Mouse (Mus musculus): ENCODE results near the gene Nudt8.
"Not testable (repeated sequence)": the region's sequence is repeated elsewhere in the genome, so short reads cannot be mapped to it uniquely, and the experiment has no call there.

Nudt8 gene

DNA sequence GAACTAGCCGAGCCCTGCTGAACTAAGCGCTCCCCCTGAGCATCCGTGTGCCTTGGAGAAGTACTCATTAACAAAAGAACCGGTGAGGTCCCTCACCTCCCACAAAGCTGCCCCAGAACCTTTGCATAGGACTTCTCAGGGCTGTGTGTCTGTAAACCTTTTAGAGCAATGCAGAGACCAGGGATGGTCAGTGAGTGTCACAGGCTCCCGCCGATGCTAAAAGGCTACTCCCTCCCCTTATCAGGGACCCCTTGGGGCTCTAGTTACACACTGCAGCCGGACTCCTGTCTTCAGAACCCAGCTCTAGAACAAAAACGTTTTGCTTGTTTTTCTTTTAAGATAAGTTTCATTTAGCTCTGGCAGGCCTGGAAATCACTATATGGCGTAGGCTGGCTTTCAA, 12.7 kb downstream of the Nudt8 start:
- DNase-seq (ENCODE audit: low spot score in 2 of 2) = no peak

GRCm38 (mm10) chr19:4014802-4015201, 14.4 kb downstream of the Nudt8 start:
- no peak for DNase-seq (ENCODE audit: low spot score in 2 of 2)

DNA sequence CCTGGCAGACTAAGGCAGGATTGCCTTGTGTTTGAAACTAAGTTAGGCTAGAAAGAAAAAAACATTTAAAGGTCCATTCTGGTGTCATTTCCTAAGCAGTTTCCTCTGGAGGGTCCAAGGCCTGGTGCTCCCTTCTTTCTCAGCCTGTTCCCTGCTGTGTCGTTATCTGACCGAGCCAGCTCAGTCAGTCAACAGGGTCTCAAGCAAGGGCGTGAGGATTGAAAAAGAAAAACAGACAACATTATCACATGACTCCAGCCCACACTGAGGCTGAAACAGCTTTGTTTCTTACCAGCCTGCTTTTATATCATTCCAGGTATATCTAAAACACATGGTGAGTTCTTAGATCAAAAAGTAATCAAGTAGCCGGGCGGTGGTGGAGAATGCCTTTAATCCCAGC, 15.3 kb downstream of the Nudt8 start:
- no peak for DNase-seq (ENCODE audit: low spot score in 2 of 2)

DNA sequence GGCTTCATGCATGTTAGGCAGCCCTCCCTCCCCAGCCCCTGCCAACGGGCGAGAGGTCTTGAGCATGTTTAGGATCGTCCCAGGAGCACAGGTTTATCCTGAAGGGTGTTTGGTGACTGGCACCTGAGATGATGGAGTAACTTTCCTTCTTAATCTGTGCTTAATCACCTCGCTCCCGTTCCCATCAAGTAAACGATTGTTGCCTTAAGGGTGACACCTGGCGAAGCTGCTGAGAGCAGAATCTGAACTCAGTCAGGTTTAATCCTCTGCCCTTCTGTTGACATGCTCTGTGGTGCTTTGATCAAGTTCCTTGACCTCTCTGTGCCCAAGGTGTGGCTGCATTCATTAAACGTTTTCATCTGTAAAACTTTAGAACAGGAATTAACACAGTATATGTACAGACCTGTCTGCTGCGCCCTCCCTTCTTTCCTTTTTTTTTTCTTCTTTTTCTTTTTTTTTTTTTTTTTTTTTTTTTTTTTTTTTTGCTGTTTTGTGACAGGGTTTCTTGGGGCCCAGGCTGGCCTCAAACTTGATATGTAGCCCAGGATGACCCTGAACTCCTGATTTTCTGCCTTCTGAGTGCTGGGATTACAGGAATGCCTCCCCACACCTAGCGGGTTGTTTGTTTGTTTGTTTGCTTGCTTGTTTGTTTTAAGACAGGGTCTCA, 17.7 kb downstream of the Nudt8 start:
- DNase-seq (ENCODE audit: low spot score in 2 of 2) = no peak

DNA sequence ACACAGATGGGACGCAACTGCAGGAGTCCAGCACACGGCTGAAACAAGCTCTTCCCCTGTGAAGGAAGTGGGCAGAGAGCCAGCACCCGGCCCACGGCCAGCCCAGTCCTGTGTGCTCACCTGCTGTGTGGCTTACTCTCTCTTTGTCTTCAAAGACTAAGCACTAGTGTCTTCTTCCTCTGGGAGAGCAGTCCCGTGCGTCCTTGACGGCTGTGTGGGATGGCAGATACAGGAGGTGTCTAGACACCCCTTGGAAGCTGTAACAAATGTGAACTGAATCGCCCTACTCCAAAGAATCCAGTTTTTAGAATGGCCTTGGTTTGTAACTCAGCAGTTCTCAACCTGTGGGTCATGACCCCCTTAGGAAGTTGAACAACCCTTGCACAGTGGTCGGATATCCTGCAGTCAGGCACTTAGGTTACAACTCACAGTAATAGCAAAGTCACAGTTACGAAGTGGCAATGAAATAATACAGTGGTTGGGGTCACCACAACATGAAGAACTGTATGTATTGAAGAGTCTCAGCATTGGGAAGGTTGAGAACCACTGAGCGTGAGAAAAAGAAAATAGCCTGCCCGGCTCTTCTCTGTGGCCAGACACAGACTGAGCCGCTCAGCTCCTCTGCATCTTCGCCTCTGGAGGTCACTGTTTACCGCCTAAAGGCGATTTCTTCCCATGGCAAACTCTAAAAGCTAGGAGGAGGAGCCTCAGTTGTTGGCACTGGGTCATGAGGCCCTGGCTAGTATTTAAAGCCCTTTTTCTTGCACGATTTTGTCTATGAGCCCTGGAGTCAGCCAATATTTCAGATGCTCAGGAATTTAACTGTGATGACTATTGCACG, 18.6 kb downstream of the Nudt8 start:
- DNase-seq (ENCODE audit: low spot score in 2 of 2) = peak in 1 of 2 experiments; percentile 57

DNA sequence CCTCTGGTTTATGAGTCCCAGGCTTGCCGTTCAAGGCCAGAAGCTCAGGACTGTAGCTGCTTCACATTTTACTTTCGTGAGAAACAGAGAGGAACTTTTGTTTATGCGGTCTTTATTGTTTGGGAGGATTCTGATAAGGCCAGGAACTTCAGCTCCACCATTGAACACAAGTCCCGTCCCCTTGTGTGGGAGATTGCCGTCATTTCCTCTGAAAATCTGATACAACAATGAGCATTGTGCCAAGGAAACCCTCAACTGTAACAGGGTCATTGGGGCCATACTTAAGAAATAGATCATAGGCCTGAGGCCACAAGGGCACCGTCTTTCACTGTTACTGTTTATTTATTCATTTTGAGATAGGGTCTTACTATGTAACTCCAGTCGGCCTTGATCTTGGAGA, 22.8 kb downstream of the Nudt8 start:
- DNase-seq (ENCODE audit: low spot score in 2 of 2) = no peak

- no peak for DNase-seq (ENCODE audit: low spot score in 2 of 2)
These were observed 27.2 kb downstream of the Nudt8 start for GRCm38 (mm10) chr19:4027576-4027975.

- DNase-seq (ENCODE audit: low spot score in 2 of 2) = no peak
These were observed 32.3 kb downstream of the Nudt8 start for GRCm38 (mm10) chr19:4032668-4033067.

- DNase-seq (ENCODE audit: low spot score in 2 of 2) = no peak
These were observed 32.9 kb downstream of the Nudt8 start for GRCm38 (mm10) chr19:4033298-4033697.

DNA sequence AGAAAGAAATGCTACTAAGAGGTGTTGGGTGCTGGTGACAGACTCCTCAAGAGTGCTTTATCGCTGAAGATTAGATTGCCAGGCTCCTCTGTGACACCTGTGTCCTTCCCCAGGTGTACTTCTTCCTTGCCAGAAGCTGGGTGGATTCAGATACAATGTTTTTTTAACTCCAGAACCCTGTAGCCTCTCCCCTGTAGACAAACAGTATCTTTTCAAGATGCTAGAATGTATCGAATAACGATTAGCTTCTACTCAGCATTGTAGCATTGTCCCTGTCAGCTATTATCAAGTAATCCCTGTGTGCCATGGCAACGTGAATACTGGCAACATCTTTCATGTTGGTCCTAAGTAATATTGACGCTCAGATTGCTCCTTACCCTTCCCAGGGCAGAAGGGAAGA, 33.4 kb downstream of the Nudt8 start:
- no peak for DNase-seq (ENCODE audit: low spot score in 2 of 2)

DNA sequence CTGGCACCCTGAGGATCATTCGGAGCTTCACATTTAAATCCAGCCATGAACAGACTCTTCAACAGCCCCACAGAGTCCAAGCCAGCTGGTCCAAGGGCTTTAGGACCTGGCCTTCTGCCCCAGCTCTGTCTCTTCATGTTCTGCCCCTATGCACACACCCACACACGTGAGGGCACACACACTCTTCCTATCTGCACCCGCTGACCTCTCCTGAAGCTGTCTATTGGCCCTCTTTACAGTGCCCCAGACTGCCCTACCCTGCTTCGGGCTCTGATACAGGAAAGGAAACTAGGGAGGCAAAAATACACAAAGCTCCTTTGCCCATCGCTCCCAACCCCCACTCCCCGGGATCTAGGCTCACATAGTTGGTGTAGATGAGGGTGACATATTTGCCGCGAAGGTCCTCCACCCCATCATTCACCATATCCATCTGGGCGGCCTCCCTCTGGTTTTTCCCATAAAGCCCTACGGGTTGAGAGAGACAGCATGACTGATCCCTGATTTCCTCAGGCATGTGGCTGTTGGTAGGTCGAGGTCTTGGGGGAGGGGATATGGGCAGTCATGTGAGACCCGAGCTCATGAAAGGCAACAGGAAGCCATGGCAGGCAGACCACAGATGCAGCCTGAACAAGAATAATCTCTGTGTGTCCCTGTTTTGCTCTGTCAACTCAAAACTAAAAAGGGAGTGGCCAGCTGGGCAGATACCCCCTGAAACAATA, 36.1 kb downstream of the Nudt8 start:
- DNase-seq (ENCODE audit: low spot score in 2 of 2) = no peak

- not testable (repeated sequence) for DNase-seq (ENCODE audit: low spot score in 2 of 2)
These were observed 36.9 kb downstream of the Nudt8 start for GRCm38 (mm10) chr19:4037154-4037787.

- DNase-seq (ENCODE audit: low spot score in 2 of 2) = peak; percentile 81 to 85
These were observed 37.4 kb downstream of the Nudt8 start, which contains the start of gene Gstp1 for GRCm38 (mm10) chr19:4037788-4038232. TSS of gene Gstp1 (minus strand) at chr19:4037985.

- not testable (repeated sequence) for DNase-seq (ENCODE audit: low spot score in 2 of 2)
These were observed 40.6 kb downstream of the Nudt8 start for GRCm38 (mm10) chr19:4040941-4041340.

GRCm38 (mm10) chr19:4041500-4041899, 41.1 kb downstream of the Nudt8 start:
- DNase-seq (ENCODE audit: low spot score in 2 of 2) = not testable (repeated sequence)

DNA sequence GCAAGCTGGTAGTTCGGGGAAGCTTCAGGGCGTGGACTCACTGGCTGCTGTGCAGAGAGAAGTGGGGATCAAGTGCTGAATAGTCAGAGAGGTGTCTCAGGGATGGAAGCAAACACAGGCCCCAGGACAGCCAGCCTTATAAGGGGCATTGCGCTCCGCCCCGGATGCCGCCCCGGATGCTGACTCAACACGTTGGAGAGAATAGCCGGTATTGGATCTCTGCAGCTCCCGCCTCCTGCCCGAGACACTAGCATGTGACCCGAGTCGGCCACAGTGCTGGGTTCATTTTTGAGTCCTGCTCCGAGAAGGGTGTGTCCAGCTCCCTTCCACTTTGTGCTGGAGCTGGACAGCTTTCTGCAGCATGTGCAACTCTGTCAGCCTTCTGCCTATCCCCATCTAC, 41.7 kb downstream of the Nudt8 start:
- no peak for DNase-seq (ENCODE audit: low spot score in 2 of 2)

DNA sequence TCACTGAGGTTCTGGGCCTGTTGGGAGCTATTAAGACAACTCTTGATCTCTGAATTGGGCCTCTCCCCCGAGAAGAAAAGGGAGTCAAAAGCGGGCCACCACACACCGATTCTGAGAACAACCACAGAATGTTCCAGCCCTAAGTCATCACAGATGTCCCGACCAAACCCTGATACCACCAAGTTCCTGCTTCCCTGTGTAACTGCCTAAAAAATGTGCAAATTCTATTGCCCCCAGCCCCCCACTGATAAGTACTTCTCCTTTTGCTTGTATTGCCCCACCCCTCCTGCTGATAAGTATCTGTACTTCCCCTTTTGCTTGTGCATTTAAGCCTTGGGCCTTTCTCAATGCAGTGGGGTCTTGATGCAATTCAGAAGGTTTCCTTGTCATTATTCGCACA, 43.7 kb downstream of the Nudt8 start:
- not testable (repeated sequence) for DNase-seq (ENCODE audit: low spot score in 2 of 2)

GRCm38 (mm10) chr19:4045966-4046865, 45.8 kb downstream of the Nudt8 start, which contains the start of gene Gstp2:
TSS of gene Gstp2 (minus strand) at chr19:4046023.
- no peak for DNase-seq (ENCODE audit: low spot score in 2 of 2)

- DNase-seq (ENCODE audit: low spot score in 2 of 2) = no peak
These were observed 46.5 kb downstream of the Nudt8 start for GRCm38 (mm10) chr19:4046866-4047254.

- DNase-seq (ENCODE audit: low spot score in 2 of 2) = peak; percentile 58 to 90
These were observed 47.5 kb downstream of the Nudt8 start for GRCm38 (mm10) chr19:4047859-4048258.

DNA sequence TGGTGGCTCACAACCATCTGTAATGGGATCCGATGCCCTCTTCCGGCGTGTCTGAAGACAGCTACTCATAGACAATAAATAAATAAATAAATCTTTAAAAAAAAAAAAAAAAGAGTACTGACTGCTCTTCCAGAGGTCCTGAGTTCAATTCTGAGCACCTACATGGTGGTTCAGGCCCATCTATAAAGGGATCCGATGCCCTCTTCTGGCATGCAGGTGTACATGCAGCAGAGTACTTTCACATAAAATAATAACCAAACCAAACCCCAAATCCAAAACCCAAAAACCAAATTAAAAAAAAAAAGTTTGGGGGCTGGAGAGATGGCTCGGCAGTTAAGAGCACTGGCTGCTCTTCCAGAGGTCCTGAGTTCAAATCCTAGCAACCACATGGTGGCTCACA, 48.7 kb downstream of the Nudt8 start:
- not testable (repeated sequence) for DNase-seq (ENCODE audit: low spot score in 2 of 2)

All from thymus, postnatal 10 days (tissue).